Mouse (Mus musculus): Measurements from ENCODE around the gene Ptms. TPM values are rescaled to one million over a fixed set of nuclear protein-coding genes. Genes with fewer than 3 reads are reported as not detected.
A peak's percentile ranks its signal among the peaks of the same experiment; 100 is the strongest.

Ptms gene
- polyA plus RNA-seq, 1 experiment from 2014 or later = 47.6 TPM

DNA sequence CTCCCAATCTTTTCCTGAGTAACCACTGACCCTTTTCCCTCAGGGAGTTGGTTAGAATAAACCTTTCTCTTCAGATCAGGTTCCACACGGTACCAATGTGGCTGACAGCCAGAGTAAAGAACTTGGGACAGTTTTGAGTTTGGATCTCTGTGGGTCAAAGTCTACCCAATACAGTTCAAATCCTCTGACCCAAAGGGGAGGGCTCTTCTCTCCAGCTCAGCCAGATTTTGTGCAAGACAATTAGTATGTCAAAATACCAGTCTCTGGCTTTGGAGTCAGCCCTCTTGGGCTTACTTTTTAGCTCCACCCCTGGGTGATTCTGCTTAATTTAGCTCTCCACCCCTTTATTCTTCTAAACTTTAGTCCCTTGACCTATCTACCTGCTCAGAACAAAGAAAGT lies 10.3 kb upstream of the Ptms start:
- Histone ChIP-seq H3K4me3 (replicated peaks) (peak overlapping the region; percentile 98), H3K27me3 (0 out of 2 replicates have a peak, but pooled peaks cover 4% of the 10 kb centered on the region), H3K27ac (peak overlapping the region; percentile 87), H3K4me1 (replicated peaks) (peaks cover 44% of the 10 kb centered on the region), H3K4me2 (peak overlapping the region; percentile 86), H3K9ac (peak overlapping the region; percentile 77), H3K36me3 (peaks cover 28% of the 10 kb centered on the region), H3K9me3 (replicated peaks) (no peaks in the 10 kb centered on the region)
- WGBS (ENCODE audit: insufficient replicate concordance) = 71% methylated on average over 1 of the region's 1 CpGs
- ATAC-seq (ENCODE audit: low read depth) (no peak), DNase-seq (no peak)

DNA sequence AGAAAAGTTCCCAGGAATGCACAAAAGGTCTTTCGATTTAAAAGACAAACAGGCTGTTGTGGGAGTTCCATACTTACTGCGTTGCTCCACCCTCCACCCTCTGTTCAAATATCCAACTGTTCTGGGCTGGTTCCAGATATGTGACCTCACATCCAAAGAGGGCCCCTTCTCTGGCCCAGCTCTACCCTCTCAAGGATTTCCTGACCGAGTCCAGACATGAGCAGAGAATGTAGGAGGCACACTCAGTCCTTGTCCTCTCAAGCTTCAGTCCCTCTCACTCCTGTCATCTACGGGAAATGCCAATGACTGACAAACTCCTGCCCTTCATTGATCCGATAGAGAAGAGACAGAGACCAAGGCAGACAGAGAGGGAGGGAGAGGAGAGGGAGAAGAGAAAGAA lies 6.0 kb upstream of the Ptms start:
- H3K4me3 ChIP-seq (replicated peaks) = no peak overlapping the region; the same call in 1 of the 2 replicates
- H3K9ac ChIP-seq = no peak overlapping the region
- no peaks in the 10 kb centered on the region for H3K36me3 ChIP-seq
- peak overlapping the region; percentile 19; the same call in 1 of the 2 replicates for H3K4me2 ChIP-seq
- peak overlapping the region; percentile 64 for H3K27ac ChIP-seq
- peaks cover 16% of the 10 kb centered on the region for H3K27me3 ChIP-seq
- WGBS (ENCODE audit: insufficient replicate concordance) = 31% methylated on average over 5 of the region's 5 CpGs
- ATAC-seq (ENCODE audit: low read depth) = no peak
- H3K4me1 ChIP-seq (replicated peaks) = peaks cover 20% of the 10 kb centered on the region
- DNase-seq = no peak
- no peaks in the 10 kb centered on the region for H3K9me3 ChIP-seq (replicated peaks)

GRCm38 (mm10) chr6:124925173-124925793 lies 5.4 kb upstream of the Ptms start:
- peaks cover 22% of the 10 kb centered on the region for H3K27me3 ChIP-seq
- H3K27ac ChIP-seq = peak overlapping the region; percentile 50
- WGBS (ENCODE audit: insufficient replicate concordance) = 40% methylated on average over 12 of the region's 12 CpGs
- no peaks in the 10 kb centered on the region for H3K36me3 ChIP-seq
- no peaks in the 10 kb centered on the region for H3K9me3 ChIP-seq (replicated peaks)
- DNase-seq (no peak), ATAC-seq (ENCODE audit: low read depth) (no peak)
- H3K4me1 ChIP-seq (replicated peaks) = peaks cover 23% of the 10 kb centered on the region
- no peak overlapping the region; the same call in 1 of the 2 replicates for H3K4me3 ChIP-seq (replicated peaks)
- H3K4me2 ChIP-seq = peak overlapping the region; percentile 19; the same call in 1 of the 2 replicates
- no peak overlapping the region for H3K9ac ChIP-seq

GRCm38 (mm10) chr6:124921539-124921938 lies 1.6 kb upstream of the Ptms start:
- no peak overlapping the region for H3K9ac ChIP-seq
- no peak overlapping the region for H3K4me3 ChIP-seq (replicated peaks)
- no peaks in the 10 kb centered on the region for H3K36me3 ChIP-seq
- WGBS (ENCODE audit: insufficient replicate concordance) = 36% methylated on average over 4 of the region's 4 CpGs
- ATAC-seq (ENCODE audit: low read depth) (no peak), DNase-seq (no peak)
- no peaks in the 10 kb centered on the region for H3K9me3 ChIP-seq (replicated peaks)
- peaks cover 60% of the 10 kb centered on the region for H3K27me3 ChIP-seq
- H3K27ac ChIP-seq = no peak overlapping the region
- H3K4me1 ChIP-seq (replicated peaks) = peaks cover 44% of the 10 kb centered on the region
- no peak overlapping the region for H3K4me2 ChIP-seq

GRCm38 (mm10) chr6:124920318-124921085 lies 599 bp upstream of the Ptms start:
- no peak overlapping the region for H3K9ac ChIP-seq
- peak overlapping the region; percentile 73 for H3K27ac ChIP-seq
- peaks cover 47% of the 10 kb centered on the region for H3K4me1 ChIP-seq (replicated peaks)
- WGBS (ENCODE audit: insufficient replicate concordance) = 33% methylated on average over 9 of the region's 9 CpGs
- no peak overlapping the region for H3K4me3 ChIP-seq (replicated peaks)
- ATAC-seq (ENCODE audit: low read depth) (no peak), DNase-seq (no peak)
- no peaks in the 10 kb centered on the region for H3K9me3 ChIP-seq (replicated peaks)
- peak overlapping the region; percentile 21; the same call in 1 of the 2 replicates for H3K4me2 ChIP-seq
- no peaks in the 10 kb centered on the region for H3K36me3 ChIP-seq
- H3K27me3 ChIP-seq = peaks cover 66% of the 10 kb centered on the region

GRCm38 (mm10) chr6:124918890-124919627 lies 844 bp downstream of the Ptms start:
- Histone ChIP-seq H3K9ac (no peak overlapping the region), H3K4me3 (replicated peaks) (no peak overlapping the region), H3K9me3 (replicated peaks) (no peaks in the 10 kb centered on the region), H3K4me1 (replicated peaks) (peaks cover 61% of the 10 kb centered on the region), H3K27me3 (peaks cover 81% of the 10 kb centered on the region), H3K4me2 (peak overlapping the region; percentile 93; the same call in 1 of the 2 replicates), H3K27ac (peak overlapping the region; percentile 54), H3K36me3 (peaks cover 7% of the 10 kb centered on the region)
- ATAC-seq (ENCODE audit: low read depth) (no peak), DNase-seq (no peak)
- WGBS (ENCODE audit: insufficient replicate concordance) = 23% methylated on average over 13 of the region's 14 CpGs

- peak overlapping the region; percentile 31; the same call in 1 of the 2 replicates for H3K9ac ChIP-seq
- 18% methylated on average over 7 of the region's 7 CpGs for WGBS (ENCODE audit: insufficient replicate concordance)
- peak overlapping the region; percentile 54 for H3K27ac ChIP-seq
Measured at GRCm38 (mm10) chr6:124918331-124918690, 1.6 kb downstream of the Ptms start.

GRCm38 (mm10) chr6:124917518-124918330 lies 2.2 kb downstream of the Ptms start:
- peaks cover 90% of the 10 kb centered on the region for H3K27me3 ChIP-seq

More at GRCm38 (mm10) chr6:124918331-124918690, 1.6 kb downstream of the Ptms start:
- H3K36me3 ChIP-seq = peaks cover 12% of the 10 kb centered on the region
- DNase-seq (no peak), ATAC-seq (ENCODE audit: low read depth) (no peak)
- H3K4me2 ChIP-seq = peak overlapping the region; percentile 93
- peaks cover 69% of the 10 kb centered on the region for H3K4me1 ChIP-seq (replicated peaks)
- H3K27me3 ChIP-seq = peaks cover 88% of the 10 kb centered on the region
- H3K9me3 ChIP-seq (replicated peaks) = no peaks in the 10 kb centered on the region
- peak overlapping the region; percentile 72 for H3K4me3 ChIP-seq (replicated peaks)

GRCm38 (mm10) chr6:124916695-124917517 lies 3.0 kb downstream of the Ptms start:
- peak overlapping the region; percentile 81 for H3K9ac ChIP-seq
- 3% methylated on average over 48 of the region's 67 CpGs for WGBS (ENCODE audit: insufficient replicate concordance)
- peak; percentile 75 for ATAC-seq (ENCODE audit: low read depth)
- peak overlapping the region; percentile 93 for H3K4me2 ChIP-seq
- peak; percentile 73 for DNase-seq
- H3K27ac ChIP-seq = peak overlapping the region; percentile 88
- H3K36me3 ChIP-seq = peaks cover 12% of the 10 kb centered on the region
- peaks cover 72% of the 10 kb centered on the region for H3K4me1 ChIP-seq (replicated peaks)
- peak overlapping the region; percentile 72 for H3K4me3 ChIP-seq (replicated peaks)
- H3K9me3 ChIP-seq (replicated peaks) = no peaks in the 10 kb centered on the region
- peaks cover 96% of the 10 kb centered on the region for H3K27me3 ChIP-seq

More at GRCm38 (mm10) chr6:124917518-124918330, 2.2 kb downstream of the Ptms start:
- 1% methylated on average over 47 of the region's 89 CpGs for WGBS (ENCODE audit: insufficient replicate concordance)
- peak overlapping the region; percentile 88 for H3K27ac ChIP-seq
- H3K4me3 ChIP-seq (replicated peaks) = peak overlapping the region; percentile 72
- peak overlapping the region; percentile 93 for H3K4me2 ChIP-seq
- peak; percentile 44 for DNase-seq
- peak; percentile 52 for ATAC-seq (ENCODE audit: low read depth)
- peak overlapping the region; percentile 81 for H3K9ac ChIP-seq
- peaks cover 72% of the 10 kb centered on the region for H3K4me1 ChIP-seq (replicated peaks)
- peaks cover 12% of the 10 kb centered on the region for H3K36me3 ChIP-seq
- H3K9me3 ChIP-seq (replicated peaks) = no peaks in the 10 kb centered on the region

All from liver, embryonic 13.5 days (tissue).